Mouse (Mus musculus) bone marrow, adult 2 months (tissue): ENCODE measurements at regions not wholly inside any gene's neighbourhood (a gene's known extent, or its start where the extent isn't known, plus 50 kb on each side); places are given as distances from the start of the nearest gene placed in this dataset.

Experiments
- CTCF ChIP-seq: fragments of 200-500 bp; IDR thresholded peaks from 2 replicates; pipeline ENCODE4 v1.5.1; 2011; ENCODE audit warnings: low read length, control low read depth; ENCODE audit not compliant: control insufficient read depth, insufficient read depth
- POLR2A ChIP-seq: fragments of 200-500 bp; IDR thresholded peaks from 2 replicates; pipeline ENCODE4 v1.6.1; 2011; ENCODE audit warnings: low read depth, mild to moderate bottlenecking, control low read depth, low read length, borderline replicate concordance; ENCODE audit not compliant: control insufficient read depth

GRCm38 (mm10) chr13:35513120-35513519 is 146.5 kb upstream of the Cdyl start:
- TF ChIP-seq CTCF (no peak), POLR2A (no peak)
